Mouse (Mus musculus) stomach, embryonic 16.5 days (tissue): ENCODE data around the gene Katnbl1. TPM values are rescaled to one million over a fixed set of nuclear protein-coding genes. Genes with fewer than 3 reads are reported as not detected.
A peak's percentile ranks its signal among the peaks of the same experiment; 100 is the strongest.

ENCODE experiments used
- ATAC-seq: fragments of 200-750 bp; cut with Nextera tagmentation; 2 replicates; pipeline ENCODE4 v1.8.0; 2017; ENCODE audit warnings: moderate number of reproducible peaks, moderate TSS enrichment; ENCODE audit not compliant: insufficient read depth, low FRiP score
- H3K27ac ChIP-seq: fragments of 300-500 bp; sonication (generic); 2 replicates; pipeline ENCODE4 v1.5.1; 2014; ENCODE audit warnings: low read length
- H3K27me3 ChIP-seq: fragments of 300-500 bp; sonication (generic); 2 replicates; pipeline ENCODE4 v1.6.1; 2014; ENCODE audit warnings: low read length, control low read depth, mixed read lengths; ENCODE audit not compliant: control insufficient read depth, insufficient read depth
- H3K36me3 ChIP-seq: fragments of 300-500 bp; sonication (generic); 2 replicates; pipeline ENCODE4 v1.6.1; 2014; ENCODE audit warnings: low read length; ENCODE audit not compliant: control insufficient read depth, insufficient read depth
- H3K4me1 ChIP-seq: fragments of 300-500 bp; sonication (generic); 2 replicates; pipeline ENCODE4 v1.6.1; 2014; ENCODE audit warnings: low read length, control low read depth, mixed read lengths; ENCODE audit not compliant: control insufficient read depth, insufficient read depth
- H3K4me2 ChIP-seq: fragments of 300-500 bp; sonication (generic); 2 replicates; pipeline ENCODE4 v1.6.1; 2014; ENCODE audit warnings: low read depth, low read length, mixed read lengths
- H3K4me3 ChIP-seq: fragments of 300-500 bp; sonication (generic); replicated peaks from 2 replicates; pipeline ENCODE4 v1.5.1; 2014; ENCODE audit warnings: mild to moderate bottlenecking, low read length
- H3K9ac ChIP-seq: fragments of 300-500 bp; sonication (generic); 2 replicates; pipeline ENCODE4 v1.6.1; 2014; ENCODE audit warnings: low read length
- H3K9me3 ChIP-seq: fragments of 300-500 bp; sonication (generic); replicated peaks from 2 replicates; pipeline ENCODE4 v1.6.1; 2016; ENCODE audit warnings: low read length, control low read depth; ENCODE audit not compliant: control insufficient read depth
- WGBS: fragments of 180-500 bp; shearing (Covaris S2); extraction: QIAGEN DNeasy Blood & Tissue Kit; methylation state at CpG from one replicate; pipeline ENCODE4 v1.1.7; 2014; 5-methylcytosine and 5-hydroxymethylcytosine counted together
- polyA plus RNA-seq: library from polyadenylated mRNA; unstranded; fragments of >200 nt; fragmentation: Nextera tagmentation; extraction: Ambion mirVana; gene quantifications from 2 replicates; pipeline ENCODE4 v1.2.1, GENCODE M21; 2015

Katnbl1 gene
- polyA plus RNA-seq: 39.8 and 46.9 TPM in 2 replicates

GRCm38 (mm10) chr2:112378973-112379898, at the start of gene Katnbl1:
Gene Katnbl1 (plus strand): TSS chr2:112379211.
- Histone ChIP-seq H3K36me3 (no peaks in the 10 kb centered on the region), H3K27me3 (no peaks in the 10 kb centered on the region), H3K9me3 (no peaks in the 10 kb centered on the region), H3K4me3 (peak within 1 kb of the TSS; percentile 95), H3K4me2 (peak within 1 kb of the TSS; percentile 72), H3K27ac (peak within 1 kb of the TSS; percentile 92), H3K4me1 (peaks cover 10% of the 10 kb centered on the region; the same call in 1 of the 2 replicates), H3K9ac (peak within 1 kb of the TSS; percentile 98)
- peak; percentile 99 for ATAC-seq
- under 1% methylated on average over 68 of the region's 72 CpGs for WGBS

- Histone ChIP-seq H3K36me3 (0 out of 2 replicates have a peak, but pooled peaks cover 5% of the 10 kb centered on the region), H3K9me3 (no peaks in the 10 kb centered on the region), H3K4me1 (0 out of 2 replicates have a peak, but pooled peaks cover 2% of the 10 kb centered on the region), H3K27me3 (no peaks in the 10 kb centered on the region), H3K4me2 (no peak overlapping the region), H3K9ac (no peak overlapping the region), H3K27ac (no peak overlapping the region), H3K4me3 (no peak overlapping the region)
- no peak for ATAC-seq
- 63% methylated on average over 4 of the region's 4 CpGs for WGBS
Observed at GRCm38 (mm10) chr2:112332051-112332898, 46.7 kb upstream of the Katnbl1 start.

DNA sequence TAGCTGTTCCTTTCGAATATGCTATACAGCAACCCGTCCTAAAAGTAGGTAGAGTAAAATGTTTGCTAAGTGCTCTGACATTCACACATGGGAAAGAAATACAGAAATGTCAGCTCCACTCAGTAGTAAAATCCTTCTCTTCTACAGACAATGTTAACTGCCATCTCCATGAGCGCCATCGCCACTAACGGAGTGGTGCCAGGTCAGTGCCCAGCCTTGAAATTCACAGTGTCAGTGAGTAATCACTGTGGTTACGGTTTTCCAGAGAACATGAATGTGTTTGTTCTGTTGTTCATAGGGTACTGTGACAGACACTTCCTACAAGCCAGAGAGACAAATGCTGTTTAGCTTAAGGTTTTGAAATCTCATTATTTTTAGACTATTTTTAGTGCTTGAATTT, 41.8 kb upstream of the Katnbl1 start:
- H3K4me2 ChIP-seq: no peak overlapping the region
- H3K27me3 ChIP-seq: no peaks in the 10 kb centered on the region
- H3K4me1 ChIP-seq: no peaks in the 10 kb centered on the region
- no peak overlapping the region for H3K9ac ChIP-seq
- no peak for ATAC-seq
- H3K4me3 ChIP-seq: no peak overlapping the region
- H3K9me3 ChIP-seq: no peaks in the 10 kb centered on the region
- H3K36me3 ChIP-seq: 0 out of 2 replicates have a peak, but pooled peaks cover 5% of the 10 kb centered on the region
- no peak overlapping the region for H3K27ac ChIP-seq
- WGBS: 91% methylated on average over 6 of the region's 6 CpGs

- WGBS: 96% methylated on average over 2 of the region's 2 CpGs
- Histone ChIP-seq H3K4me1 (no peaks in the 10 kb centered on the region), H3K27me3 (no peaks in the 10 kb centered on the region), H3K9ac (no peak overlapping the region), H3K4me3 (no peak overlapping the region), H3K4me2 (no peak overlapping the region), H3K9me3 (no peaks in the 10 kb centered on the region), H3K27ac (no peak overlapping the region), H3K36me3 (0 out of 2 replicates have a peak, but pooled peaks cover 10% of the 10 kb centered on the region)
- ATAC-seq: no peak
Observed at GRCm38 (mm10) chr2:112339736-112340135, 39.3 kb upstream of the Katnbl1 start.

- H3K4me1 ChIP-seq: no peaks in the 10 kb centered on the region
- H3K9me3 ChIP-seq: no peaks in the 10 kb centered on the region
- no peak overlapping the region for H3K4me2 ChIP-seq
- no peak overlapping the region for H3K9ac ChIP-seq
- no peak for ATAC-seq
- no peak overlapping the region for H3K27ac ChIP-seq
- H3K4me3 ChIP-seq: no peak overlapping the region
- WGBS: 65% methylated on average over 3 of the region's 3 CpGs
- no peaks in the 10 kb centered on the region for H3K27me3 ChIP-seq
- 0 out of 2 replicates have a peak, but pooled peaks cover 7% of the 10 kb centered on the region for H3K36me3 ChIP-seq
Observed at GRCm38 (mm10) chr2:112341117-112341516, 37.9 kb upstream of the Katnbl1 start.

- ATAC-seq: no peak
- no peak overlapping the region for H3K4me2 ChIP-seq
- 84% methylated on average over 3 of the region's 3 CpGs for WGBS
Observed at GRCm38 (mm10) chr2:112348246-112348645, 30.8 kb upstream of the Katnbl1 start.

DNA sequence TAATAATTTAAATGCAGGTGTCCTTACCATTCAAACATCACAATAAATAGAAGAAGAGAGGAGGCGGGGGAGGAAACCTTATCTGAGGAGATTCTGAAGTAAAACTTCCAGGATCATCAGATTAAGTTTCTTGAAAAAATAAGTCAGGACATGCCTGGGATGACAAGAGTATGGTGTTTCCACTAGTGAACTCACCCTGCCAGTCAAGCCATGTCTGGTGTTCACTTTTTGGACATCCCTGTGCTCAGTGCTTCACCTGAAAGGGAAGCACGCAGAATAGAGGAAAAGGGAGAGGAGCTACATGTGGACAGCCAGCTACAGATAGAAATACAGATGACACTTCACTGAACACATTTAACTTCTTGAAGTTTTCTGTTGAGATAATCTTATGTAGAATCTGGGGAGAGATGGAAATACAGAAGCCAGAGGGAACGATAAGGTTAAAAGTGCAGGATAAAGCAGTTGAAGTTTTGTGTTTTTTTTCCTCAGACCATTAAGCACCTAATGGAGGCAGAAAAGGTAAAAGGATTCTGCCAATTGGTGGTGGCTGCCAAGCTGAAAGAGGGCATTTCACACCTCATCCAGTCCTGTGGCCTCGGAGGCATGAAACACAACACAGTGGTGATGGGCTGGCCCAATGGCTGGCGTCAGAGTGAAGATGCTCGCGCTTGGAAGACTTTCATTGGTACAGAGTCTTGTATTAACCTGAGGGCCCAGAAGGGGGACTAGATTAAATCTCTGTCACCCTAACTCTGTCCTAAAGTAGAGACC, 25.1 kb upstream of the Katnbl1 start:
- no peaks in the 10 kb centered on the region for H3K4me1 ChIP-seq
- H3K27me3 ChIP-seq: no peaks in the 10 kb centered on the region
- no peak for ATAC-seq
- 84% methylated on average over 7 of the region's 7 CpGs for WGBS
- H3K36me3 ChIP-seq: peaks cover 7% of the 10 kb centered on the region
- H3K4me3 ChIP-seq: no peak overlapping the region
- H3K9me3 ChIP-seq: no peaks in the 10 kb centered on the region
- H3K4me2 ChIP-seq: no peak overlapping the region
- no peak overlapping the region for H3K9ac ChIP-seq
- no peak overlapping the region for H3K27ac ChIP-seq

More at GRCm38 (mm10) chr2:112348246-112348645, 30.8 kb upstream of the Katnbl1 start:
- H3K9me3 ChIP-seq: no peaks in the 10 kb centered on the region
- H3K4me1 ChIP-seq: no peaks in the 10 kb centered on the region
- no peak overlapping the region for H3K27ac ChIP-seq
- H3K4me3 ChIP-seq: no peak overlapping the region
- H3K9ac ChIP-seq: no peak overlapping the region
- H3K36me3 ChIP-seq: 0 out of 2 replicates have a peak, but pooled peaks cover 7% of the 10 kb centered on the region
- H3K27me3 ChIP-seq: no peaks in the 10 kb centered on the region

GRCm38 (mm10) chr2:112359611-112360010, 19.4 kb upstream of the Katnbl1 start:
- peak; percentile 47; the same call in 1 of the 2 replicates for ATAC-seq
- Histone ChIP-seq H3K27me3 (no peaks in the 10 kb centered on the region), H3K4me3 (no peak overlapping the region), H3K9ac (no peak overlapping the region), H3K27ac (no peak overlapping the region), H3K9me3 (no peaks in the 10 kb centered on the region), H3K4me2 (no peak overlapping the region), H3K4me1 (no peaks in the 10 kb centered on the region), H3K36me3 (peaks cover 19% of the 10 kb centered on the region)
- WGBS: 49% methylated on average over 2 of the region's 2 CpGs
